Mouse (Mus musculus) embryonic facial prominence, embryonic 11.5 days (tissue): ENCODE data around the gene Dcaf17. TPM values are rescaled to one million over a fixed set of nuclear protein-coding genes. Genes with fewer than 3 reads are reported as not detected.

ENCODE experiments used
- ATAC-seq: fragments of 200-750 bp; cut with Nextera tagmentation; replicated peaks from 2 replicates; pipeline ENCODE4 v1.8.0; 2017; ENCODE audit warnings: low read depth; ENCODE audit not compliant: insufficient number of reproducible peaks, low FRiP score, low TSS enrichment
- DNase-seq: peaks from one replicate; pipeline ENCODE4 v3.0.0-alpha.2; 2015; ENCODE audit warnings: low spot score
- H3K27ac ChIP-seq: fragments of 300-500 bp; sonication (generic); replicated peaks from 2 replicates; pipeline ENCODE4 v1.5.1; 2014; ENCODE audit warnings: mild to moderate bottlenecking, low read depth, low read length, control low read depth
- H3K27me3 ChIP-seq: fragments of 300-500 bp; sonication (generic); 2 replicates; pipeline ENCODE4 v1.6.1; 2014; ENCODE audit warnings: mild to moderate bottlenecking, low read length, moderate library complexity, mixed read lengths; ENCODE audit not compliant: control insufficient read depth, insufficient read depth
- H3K36me3 ChIP-seq: fragments of 300-500 bp; sonication (generic); replicated peaks from 2 replicates; pipeline ENCODE4 v1.6.1; 2014; ENCODE audit warnings: low read depth, mild to moderate bottlenecking, low read length, moderate library complexity, mixed read lengths; ENCODE audit not compliant: control insufficient read depth, insufficient read depth
- H3K4me1 ChIP-seq: fragments of 300-500 bp; sonication (generic); 2 replicates; pipeline ENCODE4 v1.6.1; 2014; ENCODE audit warnings: low read length, mixed read lengths; ENCODE audit not compliant: control insufficient read depth, insufficient read depth
- H3K4me2 ChIP-seq: fragments of 300-500 bp; sonication (generic); 2 replicates; pipeline ENCODE4 v1.6.1; 2014; ENCODE audit warnings: low read depth, mild to moderate bottlenecking, control low read depth, low read length, moderate library complexity
- H3K4me3 ChIP-seq: fragments of 300-500 bp; sonication (generic); 2 replicates; pipeline ENCODE4 v1.5.1; 2014; ENCODE audit warnings: low read depth, low read length, control low read depth
- H3K9ac ChIP-seq: fragments of 300-500 bp; sonication (generic); replicated peaks from 2 replicates; pipeline ENCODE4 v1.6.1; 2014; ENCODE audit warnings: mild to moderate bottlenecking, control low read depth, low read length
- H3K9me3 ChIP-seq: fragments of 300-500 bp; sonication (generic); replicated peaks from 2 replicates; pipeline ENCODE4 v1.6.1; 2016; ENCODE audit warnings: mild to moderate bottlenecking, low read length, inconsistent platforms, mixed read lengths; ENCODE audit not compliant: control insufficient read depth
- WGBS: fragments of 180-500 bp; shearing (Covaris S2); extraction: QIAGEN DNeasy Blood & Tissue Kit; methylation state at CpG from one replicate; pipeline ENCODE4 v1.1.7; 2014; 5-methylcytosine and 5-hydroxymethylcytosine counted together
- polyA plus RNA-seq: library from polyadenylated mRNA; unstranded; fragments of >200 nt; fragmentation: Nextera tagmentation; extraction: Ambion mirVana; gene quantifications from 2 replicates; pipeline ENCODE4 v1.2.1, GENCODE M21; 2014

Dcaf17 gene
- polyA plus RNA-seq, 1 experiment from 2014 or later, result 29.0 TPM

- Histone ChIP-seq H3K27ac (no peak overlapping the region), H3K27me3 (no peaks in the 10 kb centered on the region), H3K36me3 (no peaks in the 10 kb centered on the region), H3K4me2 (no peak overlapping the region), H3K4me1 (no peaks in the 10 kb centered on the region), H3K9ac (peak overlapping the region; percentile 25; the same call in 1 of the 2 replicates), H3K4me3 (no peak overlapping the region), H3K9me3 (no peaks in the 10 kb centered on the region)
- WGBS, result 51% methylated on average over 11 of the region's 11 CpGs
- DNase-seq (peak; percentile 78), ATAC-seq (no peak)
Observed at GRCm38 (mm10) chr2:71039522-71040121, 15.5 kb upstream of the Dcaf17 start.

- no peak overlapping the region for H3K4me2 ChIP-seq
- H3K4me3 ChIP-seq, result no peak overlapping the region
- ATAC-seq, result no peak
- no peak overlapping the region for H3K27ac ChIP-seq
- 64% methylated on average over 6 of the region's 6 CpGs for WGBS
- no peak overlapping the region for H3K9ac ChIP-seq
- H3K9me3 ChIP-seq, result no peaks in the 10 kb centered on the region
- H3K36me3 ChIP-seq, result no peaks in the 10 kb centered on the region
- no peak for DNase-seq
- H3K4me1 ChIP-seq, result no peaks in the 10 kb centered on the region
- H3K27me3 ChIP-seq, result no peaks in the 10 kb centered on the region
Observed at GRCm38 (mm10) chr2:71046151-71046550, 9.0 kb upstream of the Dcaf17 start.

GRCm38 (mm10) chr2:71046751-71047320, 8.3 kb upstream of the Dcaf17 start:
- WGBS, result 76% methylated on average over 6 of the region's 6 CpGs
- DNase-seq, result no peak
- no peaks in the 10 kb centered on the region for H3K4me1 ChIP-seq
- H3K4me3 ChIP-seq, result no peak overlapping the region
- no peaks in the 10 kb centered on the region for H3K9me3 ChIP-seq
- H3K36me3 ChIP-seq, result no peaks in the 10 kb centered on the region
- H3K9ac ChIP-seq, result no peak overlapping the region
- H3K27me3 ChIP-seq, result no peaks in the 10 kb centered on the region
- ATAC-seq, result no peak
- no peak overlapping the region for H3K27ac ChIP-seq
- H3K4me2 ChIP-seq, result no peak overlapping the region

- Histone ChIP-seq H3K4me3 (no peak overlapping the region), H3K9me3 (no peaks in the 10 kb centered on the region), H3K4me2 (no peak overlapping the region), H3K27me3 (no peaks in the 10 kb centered on the region), H3K27ac (no peak overlapping the region), H3K9ac (no peak overlapping the region), H3K36me3 (no peaks in the 10 kb centered on the region), H3K4me1 (no peaks in the 10 kb centered on the region)
- ATAC-seq, result no peak
- 65% methylated on average over 12 of the region's 12 CpGs for WGBS
- no peak for DNase-seq
Observed at GRCm38 (mm10) chr2:71048896-71049295, 6.2 kb upstream of the Dcaf17 start.

GRCm38 (mm10) chr2:71050511-71050910, 4.6 kb upstream of the Dcaf17 start:
- H3K27ac ChIP-seq, result no peak overlapping the region
- WGBS, result 90% methylated on average over 7 of the region's 7 CpGs
- DNase-seq (no peak), ATAC-seq (no peak)
- H3K9ac ChIP-seq, result no peak overlapping the region
- no peak overlapping the region for H3K4me3 ChIP-seq
- H3K27me3 ChIP-seq, result no peaks in the 10 kb centered on the region
- no peaks in the 10 kb centered on the region for H3K9me3 ChIP-seq
- H3K4me1 ChIP-seq, result no peaks in the 10 kb centered on the region
- H3K4me2 ChIP-seq, result no peak overlapping the region
- no peaks in the 10 kb centered on the region for H3K36me3 ChIP-seq

- H3K4me3 ChIP-seq, result peak overlapping the region; percentile 84
- ATAC-seq (no peak), DNase-seq (no peak)
- no peaks in the 10 kb centered on the region for H3K27me3 ChIP-seq
- no peak overlapping the region for H3K27ac ChIP-seq
- H3K4me1 ChIP-seq, result no peaks in the 10 kb centered on the region
- no peaks in the 10 kb centered on the region for H3K9me3 ChIP-seq
- 47% methylated on average over 9 of the region's 9 CpGs for WGBS
- H3K36me3 ChIP-seq, result no peaks in the 10 kb centered on the region
- peak overlapping the region; percentile 45 for H3K4me2 ChIP-seq
- H3K9ac ChIP-seq, result peak overlapping the region; percentile 65
Observed at GRCm38 (mm10) chr2:71054716-71055115, 412 bp upstream of the Dcaf17 start.

GRCm38 (mm10) chr2:71056115-71056835, 1.1 kb downstream of the Dcaf17 start:
- no peak for ATAC-seq
- Histone ChIP-seq H3K4me2 (peak overlapping the region; percentile 71), H3K4me3 (peak overlapping the region; percentile 84), H3K27me3 (no peaks in the 10 kb centered on the region), H3K27ac (peak overlapping the region; percentile 83), H3K9ac (peak overlapping the region; percentile 90), H3K36me3 (no peaks in the 10 kb centered on the region), H3K9me3 (no peaks in the 10 kb centered on the region), H3K4me1 (no peaks in the 10 kb centered on the region)
- WGBS, result 12% methylated on average over 21 of the region's 21 CpGs
- DNase-seq, result no peak

- Histone ChIP-seq H3K27ac (no peak overlapping the region), H3K4me1 (no peaks in the 10 kb centered on the region), H3K27me3 (no peaks in the 10 kb centered on the region), H3K36me3 (no peaks in the 10 kb centered on the region), H3K4me3 (no peak overlapping the region), H3K9me3 (no peaks in the 10 kb centered on the region), H3K9ac (no peak overlapping the region), H3K4me2 (no peak overlapping the region)
- no peak for ATAC-seq
- WGBS, result 96% methylated on average over 4 of the region's 4 CpGs
- DNase-seq, result no peak
Observed at GRCm38 (mm10) chr2:71071601-71072000, 16.5 kb downstream of the Dcaf17 start.
